Mouse (Mus musculus) cortical plate, adult 2 months (tissue): ENCODE measurements at regions not wholly inside any gene's neighbourhood (a gene's known extent, or its start where the extent isn't known, plus 50 kb on each side); places are given as distances from the start of the nearest gene placed in this dataset.

Experiments used
- CTCF ChIP-seq: fragments of 200-500 bp; IDR thresholded peaks from 2 replicates; pipeline ENCODE4 v1.5.1; 2011; ENCODE audit warnings: mild to moderate bottlenecking, control low read depth, low read length; ENCODE audit not compliant: insufficient read depth; ENCODE audit errors: extremely low read depth
- POLR2A ChIP-seq: fragments of 200-500 bp; IDR thresholded peaks from 2 replicates; pipeline ENCODE4 v1.6.1; 2011; ENCODE audit warnings: mild to moderate bottlenecking, low read length, control low read depth; ENCODE audit not compliant: insufficient read depth; ENCODE audit errors: extremely low read depth

DNA sequence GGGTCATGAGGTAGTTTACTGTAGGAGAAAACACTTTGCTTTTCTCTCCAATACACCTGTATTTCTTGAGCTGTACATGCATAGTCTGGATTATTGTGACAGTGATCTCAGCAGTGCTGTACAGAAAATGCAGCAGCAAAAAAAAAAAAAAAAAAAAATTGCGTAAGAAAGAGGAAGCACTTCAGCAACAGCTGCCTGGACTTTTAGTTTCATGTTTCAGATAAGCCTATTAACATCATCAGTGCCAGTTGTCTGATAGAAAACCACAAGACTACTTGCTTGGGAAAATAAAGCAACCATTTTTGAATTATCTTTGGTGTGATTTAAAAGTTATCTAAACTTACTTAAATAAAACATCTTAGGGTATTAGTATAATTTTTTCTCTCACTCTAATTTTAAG lies 1626.4 kb upstream of the Cdh9 start:
- TF ChIP-seq CTCF (no peak), POLR2A (no peak)
